In the genomic region with DNA sequence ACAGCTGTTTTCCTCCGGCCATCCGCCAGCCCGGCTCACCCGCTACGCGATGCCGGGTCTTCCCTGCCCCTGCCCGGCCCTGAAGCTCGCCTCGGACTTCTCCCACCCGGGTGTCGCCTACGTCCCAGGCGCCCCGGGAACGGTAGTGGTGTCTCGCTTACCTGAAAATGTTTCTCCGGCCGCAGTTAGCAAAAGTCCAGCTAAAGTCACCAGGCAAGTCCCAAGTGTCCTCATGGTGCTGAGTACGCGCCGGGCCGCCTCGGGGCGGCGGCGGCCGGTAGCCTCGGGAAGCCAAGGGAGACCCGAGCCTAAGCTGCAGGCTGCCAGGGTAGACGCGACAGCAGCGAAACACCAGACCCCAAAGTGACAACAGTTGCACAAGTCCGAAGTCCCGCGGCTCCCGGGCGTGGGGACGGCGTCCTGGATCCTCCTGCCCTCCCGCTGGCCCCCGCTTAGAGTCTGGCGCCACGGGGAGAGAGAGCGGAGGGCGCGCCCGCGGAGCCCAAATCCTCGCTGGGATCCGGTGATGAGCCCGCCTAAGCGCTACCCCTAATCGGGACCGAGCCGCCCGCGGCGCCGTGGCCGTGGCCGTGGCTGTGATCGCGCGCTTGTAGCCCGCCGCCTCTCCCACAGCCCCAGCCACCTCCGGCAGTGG, we compare ENCODE assay signal across 8 mouse cellular contexts. TPM values are rescaled to one million over a fixed set of nuclear protein-coding genes. Genes with fewer than 3 reads are reported as not detected.
DNase-seq lines count a peak whose midpoint lies in the region; ATAC-seq lines count a peak whose summit lies in the region.

No protein-coding gene starts in this region.

- H3K27ac ChIP-seq in kidney, embryonic 15.5 days: peak overlapping the region; percentile 84
- H3K27ac ChIP-seq in stomach, embryonic 15.5 days: 0 out of 2 replicates have a peak overlapping the region, but pooled peaks have one; percentile 0

- no peaks in the 10 kb centered on the region for H3K27me3 ChIP-seq in kidney, embryonic 15.5 days
- no peaks in the 10 kb centered on the region for H3K27me3 ChIP-seq in stomach, embryonic 15.5 days (replicated peaks)

- WGBS in kidney, embryonic 15.5 days: under 1% methylated on average over 68 of the region's 68 CpGs
- under 1% methylated on average over 68 of the region's 68 CpGs for WGBS in stomach, embryonic 15.5 days

- DNase-seq in ovary, postnatal 10 days (ENCODE audit: low spot score): peak; percentile 75
- no peak for DNase-seq in ovary, adult 18-20 months (ENCODE audit: low spot score)
- DNase-seq in gastrocnemius, postnatal 4 days (ENCODE audit: low spot score in 2 of 2): peak; percentile 60 to 79
- DNase-seq in lung, postnatal 14 days: peak; percentile 65

- peak overlapping the region; percentile 88 for H3K4me2 ChIP-seq in kidney, embryonic 15.5 days
- peak overlapping the region; percentile 65 for H3K4me2 ChIP-seq in stomach, embryonic 15.5 days

- peak; percentile 20; the same call in 1 of the 2 replicates for ATAC-seq in common myeloid progenitor, adult 5-6 weeks (replicated peaks; ENCODE audit: low read depth, poor library complexity, severe bottlenecking)
- ATAC-seq in kidney, embryonic 15.5 days (replicated peaks; ENCODE audit: low FRiP score): peak; percentile 70
- peak; percentile 48 for ATAC-seq in stomach, embryonic 15.5 days (ENCODE audit: insufficient read depth, low FRiP score, low read depth)
- no peak for ATAC-seq in inflammation-experienced regulatory T-cells, adult 6 months

- peaks cover 29% of the 10 kb centered on the region for H3K4me1 ChIP-seq in kidney, embryonic 15.5 days
- no peaks in the 10 kb centered on the region for H3K4me1 ChIP-seq in stomach, embryonic 15.5 days

- H3K36me3 ChIP-seq in kidney, embryonic 15.5 days: no peaks in the 10 kb centered on the region
- no peaks in the 10 kb centered on the region for H3K36me3 ChIP-seq in stomach, embryonic 15.5 days

- peak overlapping the region; percentile 89 for H3K4me3 ChIP-seq in kidney, embryonic 15.5 days (replicated peaks)
- H3K4me3 ChIP-seq in stomach, embryonic 15.5 days (replicated peaks): peak overlapping the region; percentile 64

- peak overlapping the region; percentile 81 for H3K9ac ChIP-seq in kidney, embryonic 15.5 days
- peak overlapping the region; percentile 42 for H3K9ac ChIP-seq in stomach, embryonic 15.5 days

- no peaks in the 10 kb centered on the region for H3K9me3 ChIP-seq in kidney, embryonic 15.5 days (replicated peaks)
- no peaks in the 10 kb centered on the region for H3K9me3 ChIP-seq in stomach, embryonic 15.5 days

RNA-seq across cellular contexts. Expression of gene Ptprm, which starts 0.3 kb away (rescaled TPM):
- total RNA-seq in common myeloid progenitor, adult 5-6 weeks (2017): 0.14 TPM in 1 of 2 replicates, not detected in the other
- 10 to 100 TPM; 54.5 to 60.0 TPM for total RNA-seq in gastrocnemius, postnatal 4 days (2021)
- 18.7 and 18.9 TPM in 2 replicates for polyA plus RNA-seq in kidney, embryonic 15.5 days (2015; fragmentation: Nextera tagmentation; extraction: Ambion mirVana)
- polyA plus RNA-seq in stomach, embryonic 15.5 days (2015; fragmentation: Nextera tagmentation; extraction: Ambion mirVana): 12.4 and 13.3 TPM in 2 replicates
- polyA plus RNA-seq in inflammation-experienced regulatory T-cells, adult 6 months (2017; shearing (Covaris generic)): not detected

Comparison
In these comparisons a context has a peak if more than half of its experiments do, and no peak if none do; other contexts are left out.
1. RNA of gene Ptprm, which starts 0.3 kb away (polyA plus RNA-seq): 18.7 to 18.9 TPM in kidney, embryonic 15.5 days and 12.4 to 13.3 TPM in stomach, embryonic 15.5 days; not detected in inflammation-experienced regulatory T-cells, adult 6 months; every median in the first group is over 10 times any median in the second.